Mouse (Mus musculus): ENCODE data around the gene Rsl24d1.

DNA sequence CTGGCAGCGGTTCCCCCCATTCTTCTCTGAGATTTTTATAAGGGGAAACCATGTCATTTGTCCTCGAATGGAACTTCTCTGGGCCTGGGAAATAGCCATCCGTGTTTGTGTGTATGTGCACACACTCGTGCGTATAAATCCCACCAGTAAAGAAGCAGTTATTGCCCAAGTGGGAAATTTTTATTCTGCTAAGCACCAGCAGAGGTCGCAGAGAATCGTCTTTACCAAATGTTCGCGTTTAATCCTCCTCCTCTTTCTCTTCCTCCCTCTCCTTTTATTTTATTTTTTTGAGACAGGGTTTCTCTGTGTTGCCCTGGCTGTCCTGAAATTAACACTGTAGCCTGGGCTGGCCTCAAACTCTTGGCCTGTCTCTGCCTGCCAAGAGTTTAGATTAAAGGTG is 41.1 kb downstream of the Rsl24d1 start:
- TF ChIP-seq FLI1 (IDR thresholded peaks at IDR 0.05; ENCODE audit: low read length) (no peak), GATA1 (IDR thresholded peaks at IDR 0.05; ENCODE audit: borderline replicate concordance, low read length) (no peak)
